Mouse (Mus musculus) heart, embryonic 13.5 days (tissue): ENCODE data around the gene Xpo5. TPM values are rescaled to one million over a fixed set of nuclear protein-coding genes. Genes with fewer than 3 reads are reported as not detected.

Source experiments
- ATAC-seq: fragments of 200-750 bp; cut with Nextera tagmentation; 2 replicates; pipeline ENCODE4 v1.8.0; 2017; ENCODE audit warnings: moderate TSS enrichment; ENCODE audit not compliant: insufficient number of reproducible peaks, low FRiP score, low TSS enrichment; ENCODE audit errors: extremely low read depth
- H3K27ac ChIP-seq: fragments of 300-500 bp; sonication (generic); replicated peaks from 2 replicates; pipeline ENCODE4 v1.5.1; 2015; ENCODE audit warnings: moderate library complexity, mild to moderate bottlenecking, inconsistent platforms
- H3K27me3 ChIP-seq: fragments of 300-500 bp; sonication (generic); replicated peaks from 2 replicates; pipeline ENCODE4 v1.6.1; 2015; ENCODE audit warnings: mild to moderate bottlenecking, inconsistent platforms
- H3K36me3 ChIP-seq: fragments of 300-500 bp; sonication (generic); 2 replicates; pipeline ENCODE4 v1.6.1; 2015; ENCODE audit warnings: mild to moderate bottlenecking, inconsistent platforms
- H3K4me1 ChIP-seq: fragments of 300-500 bp; sonication (generic); 2 replicates; pipeline ENCODE4 v1.6.1; 2015; ENCODE audit warnings: inconsistent platforms
- H3K4me2 ChIP-seq: fragments of 300-500 bp; sonication (generic); 2 replicates; pipeline ENCODE4 v1.6.1; 2015; ENCODE audit warnings: inconsistent platforms, mild to moderate bottlenecking, moderate library complexity
- H3K4me3 ChIP-seq: fragments of 300-500 bp; sonication (generic); 2 replicates; pipeline ENCODE4 v1.5.1; 2015; ENCODE audit warnings: moderate library complexity, mild to moderate bottlenecking, inconsistent platforms
- H3K9ac ChIP-seq: fragments of 300-500 bp; sonication (generic); 2 replicates; pipeline ENCODE4 v1.6.1; 2015; ENCODE audit warnings: inconsistent platforms, mild to moderate bottlenecking, moderate library complexity
- H3K9me3 ChIP-seq: fragments of 300-500 bp; sonication (generic); 2 replicates; pipeline ENCODE4 v1.6.1; 2016; ENCODE audit warnings: inconsistent platforms
- WGBS: fragments of 180-500 bp; shearing (Covaris S2); methylation state at CpG from one replicate; pipeline ENCODE4 v1.1.7; 2015; ENCODE audit warnings: mixed read lengths; 5-methylcytosine and 5-hydroxymethylcytosine counted together
- polyA plus RNA-seq: library from polyadenylated mRNA; unstranded; fragments of >200 nt; fragmentation: Nextera tagmentation; extraction: Ambion mirVana; gene quantifications from 2 replicates; pipeline ENCODE4 v1.2.1, GENCODE M21; 2015

Xpo5 gene
- polyA plus RNA-seq, 1 experiment from 2014 or later: 19.8 TPM

GRCm38 (mm10) chr17:46201151-46201550 is 1.4 kb upstream of the Xpo5 start:
- peak overlapping the region; percentile 90 for H3K9ac ChIP-seq
- H3K4me2 ChIP-seq: peak overlapping the region; percentile 86
- H3K27me3 ChIP-seq: no peaks in the 10 kb centered on the region
- H3K4me1 ChIP-seq: peaks cover 31% of the 10 kb centered on the region
- ATAC-seq: no peak
- no peaks in the 10 kb centered on the region for H3K9me3 ChIP-seq
- H3K4me3 ChIP-seq: peak overlapping the region; percentile 79
- H3K36me3 ChIP-seq: peaks cover 56% of the 10 kb centered on the region
- 66% methylated on average over 6 of the region's 6 CpGs for WGBS
- H3K27ac ChIP-seq: no peak overlapping the region

GRCm38 (mm10) chr17:46203078-46203477 is 496 bp downstream of the Xpo5 start:
- Histone ChIP-seq H3K36me3 (peaks cover 56% of the 10 kb centered on the region), H3K4me2 (peak overlapping the region; percentile 86), H3K9me3 (no peaks in the 10 kb centered on the region), H3K4me3 (peak overlapping the region; percentile 79), H3K27me3 (no peaks in the 10 kb centered on the region), H3K27ac (peak overlapping the region; percentile 73), H3K4me1 (peaks cover 31% of the 10 kb centered on the region), H3K9ac (peak overlapping the region; percentile 88)
- under 1% methylated on average over 20 of the region's 20 CpGs for WGBS
- ATAC-seq: no peak; the same call in 1 of the 2 replicates

- Histone ChIP-seq H3K4me1 (peaks cover 15% of the 10 kb centered on the region), H3K9me3 (no peaks in the 10 kb centered on the region), H3K27me3 (no peaks in the 10 kb centered on the region), H3K9ac (no peak overlapping the region), H3K27ac (no peak overlapping the region), H3K4me3 (no peak overlapping the region), H3K36me3 (peaks cover 71% of the 10 kb centered on the region), H3K4me2 (no peak overlapping the region)
- no peak for ATAC-seq
Measured at GRCm38 (mm10) chr17:46206676-46207075, 4.1 kb downstream of the Xpo5 start.

- Histone ChIP-seq H3K9ac (no peak overlapping the region), H3K4me1 (no peaks in the 10 kb centered on the region), H3K9me3 (no peaks in the 10 kb centered on the region), H3K4me3 (no peak overlapping the region), H3K36me3 (peaks cover 98% of the 10 kb centered on the region), H3K27ac (no peak overlapping the region), H3K27me3 (no peaks in the 10 kb centered on the region), H3K4me2 (no peak overlapping the region)
- WGBS: 86% methylated on average over 3 of the region's 3 CpGs
- no peak for ATAC-seq
Measured at GRCm38 (mm10) chr17:46210550-46210949, 8.0 kb downstream of the Xpo5 start.

GRCm38 (mm10) chr17:46221601-46222000 is 19.0 kb downstream of the Xpo5 start:
- whole genome bisulfite sequencing: 71% methylated on average over 3 of the region's 3 CpGs

GRCm38 (mm10) chr17:46227576-46227975 is 25.0 kb downstream of the Xpo5 start:
- Histone ChIP-seq H3K27me3 (no peaks in the 10 kb centered on the region), H3K4me2 (no peak overlapping the region), H3K9me3 (no peaks in the 10 kb centered on the region), H3K9ac (no peak overlapping the region), H3K27ac (no peak overlapping the region), H3K4me3 (no peak overlapping the region), H3K4me1 (no peaks in the 10 kb centered on the region), H3K36me3 (peaks cover 99% of the 10 kb centered on the region)
- no peak for ATAC-seq
- 86% methylated on average over 7 of the region's 7 CpGs for WGBS

More at GRCm38 (mm10) chr17:46221601-46222000, 19.0 kb downstream of the Xpo5 start:
- no peaks in the 10 kb centered on the region for H3K9me3 ChIP-seq
- H3K36me3 ChIP-seq: peaks cover 100% of the 10 kb centered on the region
- H3K27me3 ChIP-seq: no peaks in the 10 kb centered on the region
- H3K4me1 ChIP-seq: no peaks in the 10 kb centered on the region
- no peak for ATAC-seq
- H3K4me3 ChIP-seq: no peak overlapping the region
- no peak overlapping the region for H3K4me2 ChIP-seq
- no peak overlapping the region for H3K27ac ChIP-seq
- no peak overlapping the region for H3K9ac ChIP-seq

- H3K27ac ChIP-seq: no peak overlapping the region
- no peak overlapping the region for H3K9ac ChIP-seq
- peaks cover 87% of the 10 kb centered on the region for H3K36me3 ChIP-seq
- peaks cover 25% of the 10 kb centered on the region for H3K4me1 ChIP-seq
- no peak overlapping the region for H3K4me2 ChIP-seq
- 77% methylated on average over 1 of the region's 1 CpGs for WGBS
- H3K9me3 ChIP-seq: no peaks in the 10 kb centered on the region
- H3K4me3 ChIP-seq: no peak overlapping the region
- H3K27me3 ChIP-seq: peaks cover 12% of the 10 kb centered on the region; the same call in 1 of the 2 replicates
- ATAC-seq: no peak
Measured at GRCm38 (mm10) chr17:46236067-46236466, 33.5 kb downstream of the Xpo5 start.

- peaks cover 12% of the 10 kb centered on the region; the same call in 1 of the 2 replicates for H3K27me3 ChIP-seq
- no peaks in the 10 kb centered on the region for H3K9me3 ChIP-seq
- H3K9ac ChIP-seq: no peak overlapping the region
- no peak overlapping the region for H3K4me2 ChIP-seq
- peaks cover 87% of the 10 kb centered on the region for H3K36me3 ChIP-seq
- 83% methylated on average over 6 of the region's 6 CpGs for WGBS
- no peak overlapping the region for H3K4me3 ChIP-seq
- ATAC-seq: no peak
- no peak overlapping the region for H3K27ac ChIP-seq
- peaks cover 27% of the 10 kb centered on the region for H3K4me1 ChIP-seq
Measured at GRCm38 (mm10) chr17:46237079-46237478, 34.5 kb downstream of the Xpo5 start.

GRCm38 (mm10) chr17:46237480-46237879 is 34.9 kb downstream of the Xpo5 start:
- Histone ChIP-seq H3K9me3 (no peaks in the 10 kb centered on the region), H3K27ac (no peak overlapping the region), H3K4me1 (peaks cover 27% of the 10 kb centered on the region), H3K4me3 (no peak overlapping the region), H3K36me3 (peaks cover 88% of the 10 kb centered on the region), H3K27me3 (peaks cover 12% of the 10 kb centered on the region; the same call in 1 of the 2 replicates), H3K9ac (no peak overlapping the region), H3K4me2 (no peak overlapping the region)
- 59% methylated on average over 5 of the region's 5 CpGs for WGBS
- ATAC-seq: no peak

- H3K27me3 ChIP-seq: peaks cover 12% of the 10 kb centered on the region; the same call in 1 of the 2 replicates
- H3K4me1 ChIP-seq: peaks cover 27% of the 10 kb centered on the region
- no peaks in the 10 kb centered on the region for H3K9me3 ChIP-seq
- 38% methylated on average over 15 of the region's 15 CpGs for WGBS
- H3K4me2 ChIP-seq: peak overlapping the region; percentile 8; the same call in 1 of the 2 replicates
- no peak overlapping the region for H3K4me3 ChIP-seq
- ATAC-seq: peak; percentile 53; the same call in 1 of the 2 replicates
- peaks cover 90% of the 10 kb centered on the region for H3K36me3 ChIP-seq
- H3K27ac ChIP-seq: peak overlapping the region; percentile 39; the same call in 1 of the 2 replicates
- no peak overlapping the region for H3K9ac ChIP-seq
Measured at GRCm38 (mm10) chr17:46239516-46240114, 37.0 kb downstream of the Xpo5 start.

GRCm38 (mm10) chr17:46241471-46241870 is 38.9 kb downstream of the Xpo5 start:
- ATAC-seq: no peak
- Histone ChIP-seq H3K9ac (no peak overlapping the region), H3K36me3 (peaks cover 97% of the 10 kb centered on the region), H3K27me3 (peaks cover 5% of the 10 kb centered on the region; the same call in 1 of the 2 replicates), H3K4me3 (no peak overlapping the region), H3K27ac (no peak overlapping the region), H3K4me1 (peaks cover 30% of the 10 kb centered on the region), H3K9me3 (no peaks in the 10 kb centered on the region), H3K4me2 (no peak overlapping the region)
- WGBS: 61% methylated on average over 11 of the region's 11 CpGs

- no peak overlapping the region for H3K4me2 ChIP-seq
- WGBS: 80% methylated on average over 13 of the region's 13 CpGs
Measured at GRCm38 (mm10) chr17:46242274-46242673, 39.7 kb downstream of the Xpo5 start.

More at GRCm38 (mm10) chr17:46242274-46242673, 39.7 kb downstream of the Xpo5 start:
- H3K27me3 ChIP-seq: no peaks in the 10 kb centered on the region
- peaks cover 92% of the 10 kb centered on the region for H3K36me3 ChIP-seq
- H3K9ac ChIP-seq: no peak overlapping the region
- H3K9me3 ChIP-seq: no peaks in the 10 kb centered on the region
- H3K4me1 ChIP-seq: peaks cover 38% of the 10 kb centered on the region
- H3K27ac ChIP-seq: no peak overlapping the region
- no peak for ATAC-seq
- no peak overlapping the region for H3K4me3 ChIP-seq
